Mouse (Mus musculus) gastrocnemius, postnatal 14 days (tissue): ENCODE data around the gene Sart3. TPM values are rescaled to one million over a fixed set of nuclear protein-coding genes. Genes with fewer than 3 reads are reported as not detected.

Experiments used
- DNase-seq: peaks from one replicate; pipeline ENCODE4 v3.0.0; 2021; ENCODE audit warnings: mixed read lengths
- intact Hi-C: fragments of 180-260 bp; cut with DNase I; formaldehyde crosslinking; loops from one replicate; pipeline ENCODE4 v1.15.1; 2025; ENCODE audit warnings: low total_unique reads
- total RNA-seq, 2 experiments: library from RNA; stranded (reverse); gene quantifications; 2 replicates each; pipeline ENCODE4 v1.2.3; 2021

The Sart3 gene
- total RNA-seq, 2 experiments from 2014 or later: 6.5 to 6.9 TPM

GRCm38 (mm10) chr5:113734376-113734775 is 37.9 kb downstream of the Sart3 start:
- no peak for DNase-seq
- intact Hi-C loops: no loop called here

GRCm38 (mm10) chr5:113732182-113732581 is 40.1 kb downstream of the Sart3 start:
- intact Hi-C loops: no loop called here
- peak; percentile 54 for DNase-seq

GRCm38 (mm10) chr5:113731174-113731573 is 41.1 kb downstream of the Sart3 start:
- intact Hi-C loops: no loop called here
- DNase-seq: no peak

GRCm38 (mm10) chr5:113730641-113731121 is 41.6 kb downstream of the Sart3 start:
- no peak for DNase-seq
- intact Hi-C loops: no loop called here

- intact Hi-C loops: no loop called here
- DNase-seq: no peak
Observed at GRCm38 (mm10) chr5:113728691-113729090, 43.6 kb downstream of the Sart3 start.

- intact Hi-C loops: no loop called here
- no peak for DNase-seq
Observed at GRCm38 (mm10) chr5:113728011-113728410, 44.3 kb downstream of the Sart3 start.

- DNase-seq: no peak
- intact Hi-C loops: loop anchor here (2.0 kb wide), 1 partner anchor 360 kb away; no protein-coding TSS in a partner anchor
Observed at GRCm38 (mm10) chr5:113727238-113727637, 45.1 kb downstream of the Sart3 start.

- intact Hi-C loops: loop anchor here (2.0 kb wide), 1 partner anchor 360 kb away; no protein-coding TSS in a partner anchor
- no peak for DNase-seq
Observed at GRCm38 (mm10) chr5:113726618-113727017, 45.7 kb downstream of the Sart3 start.

GRCm38 (mm10) chr5:113725417-113725816 is 46.9 kb downstream of the Sart3 start:
- intact Hi-C loops: loop anchor here (2.0 kb wide), 1 partner anchor 255 kb away; no protein-coding TSS in a partner anchor
- no peak for DNase-seq

- DNase-seq: peak; percentile 76
- intact Hi-C loops: loop anchor here (2.0 to 5.0 kb wide), 2 partner anchors 137 to 254 kb away; no protein-coding TSS in a partner anchor
Observed at GRCm38 (mm10) chr5:113724446-113724845, 47.9 kb downstream of the Sart3 start, which contains the start of gene 1700069L16Rik. TSS of gene 1700069L16Rik (minus strand) at chr5:113724772.

GRCm38 (mm10) chr5:113723567-113724237 is 48.6 kb downstream of the Sart3 start:
- intact Hi-C loops: loop anchor here (2.0 to 5.0 kb wide), 2 partner anchors 136 to 253 kb away; no protein-coding TSS in a partner anchor

GRCm38 (mm10) chr5:113722224-113723013 is 49.9 kb downstream of the Sart3 start:
- DNase-seq: no peak
- intact Hi-C loops: loop anchor here (5.0 kb wide), 1 partner anchor 135 kb away; no protein-coding TSS in a partner anchor

More at GRCm38 (mm10) chr5:113723567-113724237, 48.6 kb downstream of the Sart3 start:
- DNase-seq: no peak

GRCm38 (mm10) chr5:113719221-113719661 is 53.1 kb downstream of the Sart3 start:
- DNase-seq: no peak
- intact Hi-C loops: no loop called here

GRCm38 (mm10) chr5:113716581-113717388 is 55.5 kb downstream of the Sart3 start:
- DNase-seq: no peak
- intact Hi-C loops: no loop called here

GRCm38 (mm10) chr5:113712861-113713260 is 59.4 kb downstream of the Sart3 start:
- intact Hi-C loops: no loop called here
- DNase-seq: no peak

GRCm38 (mm10) chr5:113703803-113704585 is 68.3 kb downstream of the Sart3 start:
- intact Hi-C loops: no loop called here
- DNase-seq: no peak

- intact Hi-C loops: no loop called here
- DNase-seq: no peak
Observed at GRCm38 (mm10) chr5:113700388-113701023, 71.8 kb downstream of the Sart3 start.

- intact Hi-C loops: no loop called here
- DNase-seq: peak; percentile 11
Observed at GRCm38 (mm10) chr5:113694415-113694814, 77.9 kb downstream of the Sart3 start.
